Mouse (Mus musculus) ovary, postnatal 36 days (tissue): ENCODE results near the gene Klf2.

Source experiments
- DNase-seq: peaks from one replicate; pipeline ENCODE4 v3.0.0; 2022; ENCODE audit warnings: low spot score, mixed read lengths

The Klf2 gene

DNA sequence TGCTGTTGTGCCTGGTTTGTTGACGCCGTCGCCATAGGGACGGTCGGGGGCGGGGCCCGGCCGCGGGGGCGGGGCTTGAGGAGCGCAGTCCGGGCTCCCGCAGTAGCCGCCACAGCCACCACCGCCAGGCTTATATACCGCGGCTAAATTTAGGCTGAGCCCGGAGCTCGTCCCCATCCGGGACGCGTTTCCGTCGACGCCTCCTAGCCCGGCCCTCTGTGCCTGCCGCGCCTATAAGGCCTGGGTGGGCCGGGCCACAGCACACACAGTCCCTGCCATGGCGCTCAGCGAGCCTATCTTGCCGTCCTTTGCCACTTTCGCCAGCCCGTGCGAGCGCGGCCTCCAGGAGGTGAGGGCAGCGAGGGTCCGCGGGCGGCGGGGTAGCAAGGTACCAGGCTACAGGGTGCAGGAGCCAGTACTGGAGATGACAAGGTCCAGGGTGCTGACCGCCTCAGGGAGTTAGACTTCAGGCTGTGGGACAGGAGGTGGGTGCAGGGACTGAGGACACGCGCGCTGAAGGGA is at the start of gene Klf2:
TSS of gene Klf2 (plus strand) at position 233 of the 522 bp plus-strand sequence.
- peak; percentile 97 for DNase-seq

DNA sequence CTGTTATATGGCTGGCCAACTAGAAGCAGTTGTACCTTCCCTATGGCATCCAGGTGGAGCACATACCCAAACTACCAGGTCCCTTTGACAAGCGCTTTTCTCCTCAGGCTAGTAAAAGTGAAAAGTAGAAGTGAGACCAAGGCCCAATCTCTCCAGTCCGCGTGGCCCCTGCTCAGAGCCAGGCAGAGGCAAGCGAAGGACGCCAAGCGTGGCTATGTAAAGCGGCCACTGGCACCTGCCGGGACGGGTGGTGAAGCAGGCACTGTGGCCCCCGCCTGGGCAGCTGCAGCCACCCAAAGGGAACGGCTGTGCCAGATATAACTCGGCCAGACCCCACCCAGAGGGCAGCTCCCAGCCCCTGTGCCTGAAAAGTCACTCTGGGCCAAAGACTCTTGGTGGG is 48.2 kb upstream of the Klf2 start:
- no peak for DNase-seq

DNA sequence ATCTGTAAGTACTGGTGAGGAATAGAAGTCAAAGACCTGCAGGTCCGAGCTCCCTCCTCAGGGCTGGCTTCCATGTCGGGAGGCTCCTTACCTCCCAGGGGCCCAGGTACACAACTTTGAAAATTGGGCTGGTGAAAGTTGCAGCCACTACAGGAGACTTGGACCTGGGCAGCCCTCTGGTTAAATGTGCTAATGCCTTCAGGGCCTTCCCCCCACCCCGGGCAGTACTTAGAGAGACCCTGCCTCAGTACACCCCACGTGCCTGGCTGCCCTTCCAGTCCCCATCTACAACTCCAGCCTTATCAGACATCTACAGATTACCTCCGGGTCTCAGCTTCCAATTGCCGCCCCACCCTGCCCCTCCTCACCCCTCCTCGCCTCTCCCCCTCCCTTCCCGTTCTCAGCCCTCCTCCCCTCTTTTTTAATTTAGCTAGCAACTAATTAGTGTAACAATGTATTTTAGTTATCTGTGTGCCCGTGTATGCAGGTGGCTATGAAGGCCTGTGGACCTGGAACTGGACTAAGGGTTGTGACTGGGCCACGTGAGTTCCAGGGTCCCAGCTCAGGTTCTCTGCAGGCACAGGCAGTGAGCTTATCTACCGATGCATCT is 47.7 kb upstream of the Klf2 start:
- no peak for DNase-seq

DNA sequence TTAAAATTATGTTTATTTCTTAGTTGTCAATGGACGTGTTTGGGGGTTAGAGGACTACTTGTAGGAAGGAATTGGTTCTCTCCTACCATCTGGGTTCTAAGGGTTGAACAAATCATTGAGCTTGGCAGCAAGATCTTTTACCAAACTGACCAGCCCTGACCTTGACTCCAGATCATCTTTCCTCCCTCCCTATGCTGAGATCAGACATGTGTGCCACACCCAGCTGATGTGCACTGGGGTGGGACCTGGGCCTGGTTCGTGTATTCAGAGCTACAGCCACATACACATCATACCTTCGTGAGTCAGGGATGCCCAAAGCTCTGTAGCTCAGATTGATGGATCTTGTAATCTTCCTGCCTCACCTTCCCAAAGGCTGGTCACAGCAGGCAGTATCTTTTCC is 47.1 kb upstream of the Klf2 start:
- DNase-seq = no peak

DNA sequence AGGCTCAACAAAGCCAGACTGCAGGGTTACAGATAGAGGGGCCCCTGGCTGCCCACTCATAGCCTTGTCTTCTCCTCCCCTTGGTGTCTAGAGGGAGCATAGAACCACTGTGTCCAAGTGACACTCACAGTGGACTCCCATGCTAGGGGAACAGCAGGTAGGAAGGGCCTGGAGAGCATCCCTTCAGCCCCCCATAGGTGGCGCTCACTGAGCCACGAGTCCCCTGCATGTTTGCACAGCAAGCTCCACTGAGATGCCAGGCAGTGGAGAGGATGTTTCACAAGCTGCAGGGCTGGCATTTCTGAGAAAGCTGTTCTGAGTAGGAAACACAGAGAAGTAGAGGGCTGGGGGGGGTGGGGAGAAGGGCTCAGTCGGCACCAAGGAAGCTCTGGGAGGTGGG is 46.5 kb upstream of the Klf2 start:
- peak; percentile 73 for DNase-seq

DNA sequence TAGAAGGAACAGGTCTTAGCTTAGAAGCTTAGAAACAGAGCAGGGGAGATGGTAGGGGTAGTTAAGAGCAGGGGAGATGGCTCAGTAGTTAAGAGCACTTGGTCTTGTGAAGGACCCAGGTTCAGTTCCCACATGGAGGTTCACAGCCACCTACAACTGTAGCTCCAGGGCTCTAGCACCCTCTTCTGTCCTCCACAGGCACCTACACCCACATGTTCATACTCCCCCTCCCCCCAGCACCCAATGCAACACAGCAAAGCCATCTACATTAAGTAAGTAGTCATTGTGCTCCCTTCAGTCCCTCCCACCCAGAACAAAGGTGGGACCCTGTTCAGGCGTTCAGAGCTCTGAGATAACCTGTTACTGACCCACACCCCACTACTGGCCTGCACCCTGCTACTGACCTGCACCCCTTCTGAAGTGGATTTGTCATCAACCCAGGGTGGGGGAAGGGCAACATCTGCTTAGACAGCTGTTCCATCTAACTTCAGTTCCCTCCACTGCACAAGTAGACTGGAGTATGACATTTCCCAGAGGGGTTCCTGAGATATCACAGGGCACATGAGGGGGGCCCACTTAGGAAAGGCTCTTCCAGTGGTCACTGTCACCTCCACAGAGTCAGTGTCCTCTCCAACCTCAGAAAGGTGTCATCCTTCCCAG is 45.6 kb upstream of the Klf2 start:
- DNase-seq = no peak

DNA sequence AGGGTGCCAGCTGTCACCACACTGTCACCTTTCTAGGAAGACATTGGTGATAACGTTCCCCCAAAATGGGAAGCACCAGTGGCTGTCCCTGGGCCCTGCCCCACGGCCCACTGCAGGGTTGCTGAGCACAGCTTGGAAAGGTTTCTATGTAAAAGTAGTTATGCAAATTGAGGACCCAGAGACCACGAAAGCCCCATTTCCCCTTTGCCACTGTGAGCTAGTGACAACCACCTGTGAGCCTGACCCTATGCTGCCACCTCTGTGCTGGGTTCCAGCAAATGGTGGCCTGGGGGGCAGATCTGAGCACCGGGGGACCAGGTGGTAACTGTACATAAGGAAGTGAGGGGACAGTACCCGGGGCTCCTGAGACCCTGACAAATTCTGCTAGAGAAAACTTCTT is 45.0 kb upstream of the Klf2 start:
- no peak for DNase-seq

DNA sequence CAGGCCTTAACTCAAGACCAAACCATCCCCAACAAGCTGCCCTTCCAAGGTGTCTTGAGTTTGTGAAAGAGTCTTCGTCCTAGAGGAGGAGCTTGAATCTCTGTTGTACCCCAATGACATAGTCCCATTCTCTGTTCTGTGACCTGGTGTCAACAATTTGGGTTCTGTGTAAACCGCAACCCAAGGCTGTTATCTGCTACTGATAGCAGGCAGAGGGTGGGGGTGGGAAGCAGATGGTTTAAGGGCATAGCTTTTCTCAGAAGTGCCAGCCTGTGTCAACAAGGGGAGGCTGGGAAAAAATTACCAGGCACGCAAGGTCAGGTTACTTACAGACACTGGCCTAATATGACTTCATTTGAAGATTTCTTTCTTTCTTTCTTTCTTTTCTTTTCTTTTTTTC is 41.6 kb upstream of the Klf2 start:
- DNase-seq = no peak

DNA sequence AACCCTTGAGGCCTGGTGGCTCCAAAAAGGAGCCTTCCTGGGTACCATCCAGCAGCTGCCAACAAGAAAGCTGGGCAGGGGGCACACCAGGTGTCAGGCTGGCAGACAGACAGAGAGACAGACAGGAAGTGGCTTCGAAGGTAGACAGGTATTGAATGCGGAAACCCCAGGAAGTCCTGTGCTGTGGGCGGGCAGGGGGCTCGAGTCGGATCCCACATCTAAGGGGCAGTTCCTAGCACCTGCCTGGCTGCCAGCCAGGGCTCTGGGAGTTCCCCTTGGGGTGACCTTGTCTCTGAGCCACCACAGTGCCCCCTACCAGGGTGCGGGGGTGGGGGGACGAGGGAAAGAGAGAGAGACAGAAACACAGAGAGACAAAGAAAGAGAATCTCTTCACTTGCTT is 39.7 kb upstream of the Klf2 start:
- DNase-seq = no peak

DNA sequence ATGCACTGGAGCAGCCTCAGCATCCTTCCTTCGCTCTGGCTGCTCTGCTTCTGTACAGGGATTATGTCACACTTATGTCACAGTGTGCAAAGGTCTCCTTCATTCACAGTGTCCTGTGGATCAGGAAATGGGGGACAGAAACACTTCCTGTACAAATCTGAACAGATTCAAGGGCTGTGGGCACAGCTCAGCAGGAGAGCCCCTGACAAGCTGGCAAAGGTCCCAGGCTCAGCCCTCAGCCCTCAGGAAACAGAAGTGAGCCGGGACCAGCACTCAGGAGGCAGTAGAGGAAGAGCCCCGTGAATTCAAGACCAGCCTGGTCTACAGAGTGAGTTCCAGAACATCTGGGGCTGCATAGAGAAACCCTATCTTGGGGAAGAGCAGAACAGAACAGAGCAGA is 37.2 kb upstream of the Klf2 start:
- no peak for DNase-seq

DNA sequence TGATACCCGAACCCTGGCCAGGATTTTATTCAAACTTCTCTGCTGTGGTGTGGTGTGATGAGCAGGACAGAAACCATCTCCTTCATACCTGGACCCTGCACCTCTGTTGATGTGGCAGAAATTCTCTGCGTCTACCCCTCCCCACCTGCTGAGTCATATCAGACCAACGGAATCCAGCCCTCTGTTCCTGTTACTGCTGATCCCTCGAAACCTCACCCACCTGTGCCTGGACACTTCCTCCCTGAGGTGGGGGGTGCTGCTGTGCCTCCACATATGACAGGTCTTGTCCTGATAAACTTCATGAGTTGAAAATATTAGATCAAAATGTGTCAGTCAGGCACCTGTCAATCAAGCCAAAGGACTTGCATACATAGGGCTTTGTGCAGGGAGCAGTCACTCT is 33.5 kb upstream of the Klf2 start:
- no peak for DNase-seq

DNA sequence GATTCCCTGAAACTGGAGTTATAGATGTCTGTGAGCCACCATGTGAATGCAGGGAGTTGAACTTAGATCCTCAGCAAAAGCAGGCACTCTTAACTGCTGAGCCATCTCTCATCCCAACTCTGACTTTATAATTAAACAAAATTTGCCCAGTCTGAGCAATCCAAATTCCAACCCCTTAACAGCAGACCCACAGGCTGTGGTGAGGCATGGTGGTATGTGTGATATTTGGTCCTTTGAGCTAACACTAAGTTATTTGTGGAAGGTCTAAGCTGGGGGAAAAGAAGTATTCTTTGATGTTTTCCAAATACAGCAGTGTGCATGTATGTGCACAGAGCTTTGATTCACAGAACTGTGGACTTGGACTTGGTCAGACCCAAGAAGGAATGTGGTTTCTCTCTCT is 29.8 kb upstream of the Klf2 start:
- DNase-seq = no peak

DNA sequence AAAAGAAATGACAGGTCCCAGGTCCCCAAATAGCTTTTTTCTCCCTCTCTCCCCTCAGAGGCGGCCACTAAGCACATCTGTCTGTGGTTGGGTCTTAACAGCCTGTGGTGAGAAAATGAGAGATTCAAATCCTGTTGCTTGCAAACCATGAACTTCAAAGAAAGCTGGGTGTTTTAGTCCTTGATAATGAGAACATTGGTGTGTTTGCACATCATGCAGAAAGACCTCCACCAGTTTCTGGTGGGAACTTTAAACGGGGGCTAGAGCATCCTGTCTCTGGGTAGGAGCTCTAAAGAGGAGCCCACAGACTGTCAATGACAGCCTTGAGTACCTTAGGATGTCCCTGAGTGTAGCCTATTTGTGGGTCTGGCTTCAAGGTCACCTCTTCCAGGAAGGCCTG is 27.7 kb upstream of the Klf2 start:
- no peak for DNase-seq

DNA sequence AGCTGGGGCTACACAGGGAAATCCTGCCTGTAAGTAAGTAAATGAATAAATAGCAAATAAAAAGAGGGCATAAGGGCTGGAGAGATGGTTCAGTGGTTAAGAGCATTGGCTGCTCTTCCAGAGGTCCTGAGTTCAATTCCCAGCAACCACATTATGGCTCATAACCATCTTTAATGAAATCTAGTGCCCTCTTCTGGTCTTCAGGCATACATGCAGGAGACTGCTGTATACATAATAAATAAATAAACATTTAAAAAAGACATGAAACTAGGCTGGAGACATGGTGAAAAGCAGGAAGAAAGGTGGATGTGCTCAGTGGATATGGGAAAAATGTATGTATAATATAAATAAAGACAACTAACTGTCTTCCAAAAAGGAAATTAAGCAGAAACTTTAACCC is 25.5 kb upstream of the Klf2 start:
- DNase-seq = no peak

DNA sequence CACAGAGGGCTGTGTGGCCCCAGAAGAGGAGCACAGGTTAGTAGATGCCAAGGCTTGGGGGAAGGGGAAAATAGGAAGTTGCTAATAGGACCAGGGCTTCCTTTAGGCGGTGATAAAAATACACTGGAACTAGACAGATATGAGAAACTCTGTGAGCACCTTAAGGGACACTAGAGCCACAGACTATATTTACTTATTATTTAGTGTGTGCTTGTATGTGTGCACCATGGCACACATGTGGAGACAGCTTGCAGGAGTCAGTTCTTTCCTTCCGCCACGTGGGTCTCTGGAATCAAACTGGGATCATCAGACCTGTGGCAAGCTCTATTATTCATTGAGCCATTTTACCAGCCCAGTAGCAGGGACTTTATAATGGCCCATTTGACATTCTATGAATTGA is 23.7 kb upstream of the Klf2 start:
- no peak for DNase-seq

DNA sequence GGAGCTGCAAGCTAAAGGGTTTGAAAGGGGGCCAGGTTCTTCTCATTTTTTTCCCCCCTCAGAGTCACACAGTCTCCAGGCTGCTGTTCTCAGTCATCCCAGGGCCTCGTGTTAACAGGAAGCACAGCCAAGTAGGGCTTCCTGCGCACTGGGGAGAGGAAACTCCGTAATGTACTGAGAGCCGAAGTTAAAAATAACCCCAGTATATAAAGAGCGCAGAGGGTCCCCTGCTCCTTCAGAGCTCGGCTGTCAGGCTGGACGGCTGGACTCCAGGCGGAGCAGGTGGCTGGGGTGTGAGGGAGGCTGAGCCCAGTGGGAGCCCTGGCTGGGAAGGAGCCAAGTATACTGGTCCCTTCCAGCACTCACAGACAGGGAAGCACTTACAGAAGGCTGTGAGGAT is 23.2 kb upstream of the Klf2 start:
- DNase-seq = peak; percentile 49

DNA sequence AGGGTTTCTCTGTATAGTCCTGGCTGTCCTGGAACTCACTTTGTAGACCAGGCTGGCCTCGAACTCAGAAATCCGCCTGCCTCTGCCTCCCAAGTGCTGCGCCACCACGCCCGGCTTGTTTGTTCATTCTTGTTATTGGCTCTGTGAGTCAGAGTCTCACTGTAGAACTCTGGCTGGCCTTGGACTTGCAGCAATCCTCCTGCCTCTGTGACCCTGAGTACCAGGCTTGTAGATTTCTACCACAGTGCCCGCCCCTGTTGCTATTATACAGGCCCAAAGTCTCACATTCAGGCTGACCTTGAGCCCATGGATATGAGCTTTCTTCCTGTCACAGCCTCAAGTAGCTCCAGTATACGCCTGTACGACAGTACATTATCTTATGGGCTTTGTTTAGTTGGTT is 22.3 kb upstream of the Klf2 start:
- no peak for DNase-seq

DNA sequence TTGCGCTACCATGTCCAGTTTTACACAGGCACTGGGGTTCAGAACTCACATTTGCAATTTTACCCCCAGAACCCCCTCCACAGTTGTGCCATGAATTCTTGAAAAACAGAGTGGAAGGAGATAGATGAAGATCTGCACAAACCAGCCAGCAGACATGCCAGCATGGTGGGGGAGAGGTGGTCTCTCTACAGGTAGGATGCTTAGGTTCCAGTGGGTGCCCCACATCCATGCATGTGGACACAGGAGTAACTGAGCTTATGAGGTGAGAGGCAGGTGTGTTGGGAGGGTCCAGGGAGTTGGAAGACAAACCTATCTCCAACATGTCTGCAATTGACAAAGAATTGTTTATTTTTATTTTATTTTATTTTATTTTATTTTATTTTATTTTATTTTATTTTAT is 19.9 kb upstream of the Klf2 start:
- DNase-seq = no peak

DNA sequence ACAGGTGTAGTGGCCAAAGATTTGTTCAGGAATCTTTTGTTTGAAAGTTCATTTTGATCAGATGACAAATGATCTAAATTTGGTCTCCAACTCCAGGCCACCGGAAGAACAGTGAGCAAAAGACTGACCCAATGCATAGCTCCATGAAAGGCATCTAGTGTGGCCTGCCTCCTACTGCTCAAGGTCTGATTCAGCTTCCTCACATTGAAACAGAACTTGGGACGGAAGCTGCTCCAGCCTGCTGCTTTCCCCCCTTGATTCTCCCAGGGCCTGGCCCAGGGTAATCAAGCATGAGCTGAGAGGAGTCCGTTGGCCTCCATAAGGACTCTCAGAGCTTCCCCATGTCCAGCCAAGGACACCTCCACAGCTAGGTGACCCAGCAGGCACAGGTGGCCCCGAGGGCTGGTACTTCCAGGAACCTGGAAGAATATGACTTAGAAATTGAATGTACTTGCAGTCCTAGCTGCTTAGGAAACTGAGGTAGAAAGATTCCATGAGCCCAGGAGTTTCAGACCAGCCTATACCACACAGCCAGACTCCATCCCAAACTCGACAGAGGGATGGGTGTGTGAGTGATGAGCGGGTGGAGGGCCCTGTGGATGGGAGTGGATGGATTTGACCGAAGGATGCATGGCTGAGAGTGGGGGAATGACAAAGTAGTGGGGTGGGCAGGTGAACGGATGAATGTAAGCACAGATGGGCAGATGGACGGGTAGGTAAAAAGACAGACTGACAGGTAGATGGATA is 18.0 kb upstream of the Klf2 start:
- DNase-seq = no peak

DNA sequence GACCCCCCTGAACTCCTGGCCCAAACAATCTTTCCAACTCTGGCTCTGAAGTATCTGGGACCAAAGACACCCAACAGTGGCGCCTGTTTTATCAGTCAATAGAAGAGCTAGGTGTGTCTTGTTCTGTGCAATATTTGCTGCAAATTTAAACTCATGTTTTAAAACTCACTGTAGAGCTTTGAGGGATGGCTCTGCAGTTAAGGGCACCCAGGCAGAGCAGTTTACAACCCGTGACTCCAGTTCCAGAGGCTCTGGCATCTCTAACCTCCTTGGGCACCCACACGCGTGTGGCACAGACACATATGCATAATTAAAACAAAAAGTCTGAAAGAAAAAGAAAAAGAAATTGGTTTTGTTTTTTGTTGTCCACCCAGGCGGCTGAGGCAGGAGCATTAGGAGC is 17.3 kb upstream of the Klf2 start:
- DNase-seq = no peak

DNA sequence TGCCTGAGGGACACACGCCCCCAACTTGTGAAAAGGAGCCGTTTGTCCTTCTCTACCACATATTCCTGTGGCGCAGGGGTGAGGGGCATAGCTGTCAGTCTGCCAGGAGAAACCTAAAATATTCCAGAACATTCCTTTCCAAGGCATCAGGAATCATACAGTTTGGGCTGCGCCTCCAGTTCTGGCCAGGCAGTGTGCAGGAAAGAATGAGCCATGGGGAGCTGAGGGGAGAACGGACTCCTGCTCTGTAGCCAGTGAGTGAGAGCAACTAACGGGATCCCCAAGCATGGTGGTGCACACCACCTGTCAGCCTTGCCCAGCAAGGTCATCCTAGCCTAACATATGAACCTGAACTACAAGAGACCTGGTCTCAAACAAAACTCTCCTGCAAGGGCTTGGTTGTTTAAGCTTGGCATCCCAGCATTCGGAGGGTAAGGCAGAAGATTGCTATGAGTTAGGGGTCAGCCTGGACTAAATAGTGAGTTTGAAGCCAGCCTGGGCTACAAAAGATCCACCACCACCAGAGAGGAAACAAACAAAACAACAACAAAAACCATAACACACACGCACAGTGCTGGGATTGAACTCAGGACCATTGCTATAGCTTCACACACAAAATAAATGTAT is 15.7 kb upstream of the Klf2 start:
- DNase-seq = no peak

DNA sequence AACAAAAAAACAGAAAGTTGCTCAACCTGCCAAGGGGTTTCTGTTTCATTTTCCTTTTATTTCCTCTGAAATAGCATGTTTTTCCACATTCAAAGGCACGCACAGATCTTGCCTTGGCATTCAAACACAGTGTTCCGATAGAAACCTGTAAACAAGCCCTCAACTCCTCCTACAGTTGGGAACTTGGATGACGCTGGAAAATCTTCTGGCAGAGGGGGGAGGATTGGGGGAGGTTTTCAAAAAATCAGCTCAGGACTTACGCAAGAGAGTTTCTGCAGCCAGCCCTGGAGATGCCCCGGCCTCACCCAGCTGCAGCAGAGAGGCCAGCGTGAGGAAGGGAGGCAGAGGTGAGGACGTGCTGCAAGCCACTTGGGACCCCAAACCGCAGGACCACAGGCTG is 15.2 kb upstream of the Klf2 start:
- peak; percentile 71 for DNase-seq
